Mouse (Mus musculus) cerebellum, adult 2 months (tissue): ENCODE measurements around the gene Txnrd2.

Experiments
- CTCF ChIP-seq: fragments of 200-500 bp; IDR thresholded peaks from 2 replicates; pipeline ENCODE4 v1.5.1; 2011; ENCODE audit warnings: low read depth, mild to moderate bottlenecking, control low read depth, low read length, moderate library complexity, borderline replicate concordance; ENCODE audit not compliant: insufficient read depth
- POLR2A ChIP-seq: fragments of 200-500 bp; IDR thresholded peaks from 2 replicates; pipeline ENCODE4 v1.6.1; 2011; ENCODE audit warnings: low read length, control low read depth, borderline replicate concordance; ENCODE audit not compliant: insufficient read depth

GRCm38 (mm10) chr16:18417491-18417890 is 8.7 kb upstream of the Txnrd2 start:
- no peak for TF ChIP-seq CTCF
- TF ChIP-seq POLR2A = no peak
